Mouse (Mus musculus) midbrain, embryonic 15.5 days (tissue): Measurements from ENCODE around the gene Akt3. TPM values are rescaled to one million over a fixed set of nuclear protein-coding genes. Genes with fewer than 3 reads are reported as not detected.

Source experiments
- ATAC-seq: fragments of 200-750 bp; cut with Nextera tagmentation; replicated peaks from 2 replicates; pipeline ENCODE4 v1.8.0; 2017; ENCODE audit warnings: moderate TSS enrichment
- H3K27ac ChIP-seq: fragments of 300-500 bp; sonication (generic); 2 replicates; pipeline ENCODE4 v1.5.1; 2015; ENCODE audit warnings: mild to moderate bottlenecking, inconsistent platforms
- H3K27me3 ChIP-seq: fragments of 300-500 bp; sonication (generic); replicated peaks from 2 replicates; pipeline ENCODE4 v1.6.1; 2015; ENCODE audit warnings: inconsistent platforms
- H3K36me3 ChIP-seq: fragments of 300-500 bp; sonication (generic); replicated peaks from 2 replicates; pipeline ENCODE4 v1.6.1; 2015; ENCODE audit warnings: inconsistent platforms
- H3K4me1 ChIP-seq: fragments of 300-500 bp; sonication (generic); 2 replicates; pipeline ENCODE4 v1.6.1; 2015; ENCODE audit warnings: inconsistent platforms
- H3K4me2 ChIP-seq: fragments of 300-500 bp; sonication (generic); 2 replicates; pipeline ENCODE4 v1.6.1; 2015; ENCODE audit warnings: inconsistent platforms, mild to moderate bottlenecking, moderate library complexity
- H3K4me3 ChIP-seq: fragments of 300-500 bp; sonication (generic); 2 replicates; pipeline ENCODE4 v1.5.1; 2015; ENCODE audit warnings: mild to moderate bottlenecking, inconsistent platforms
- H3K9ac ChIP-seq: fragments of 300-500 bp; sonication (generic); 2 replicates; pipeline ENCODE4 v1.6.1; 2015; ENCODE audit warnings: mild to moderate bottlenecking, inconsistent platforms
- H3K9me3 ChIP-seq: fragments of 300-500 bp; sonication (generic); 2 replicates; pipeline ENCODE4 v1.6.1; 2016; ENCODE audit warnings: inconsistent platforms
- WGBS: fragments of 180-500 bp; shearing (Covaris S2); methylation state at CpG from one replicate; pipeline ENCODE4 v1.1.7; 2015; ENCODE audit warnings: mixed read lengths; 5-methylcytosine and 5-hydroxymethylcytosine counted together
- polyA plus RNA-seq: library from polyadenylated mRNA; unstranded; fragments of >200 nt; fragmentation: Nextera tagmentation; extraction: Ambion mirVana; gene quantifications from 2 replicates; pipeline ENCODE4 v1.2.1, GENCODE M21; 2015

Gene Akt3
- polyA plus RNA-seq, 1 experiment from 2014 or later, result 22.4 TPM

- H3K4me2 ChIP-seq, result no peak overlapping the region
Observed at GRCm38 (mm10) chr1:177089048-177089447, 169.0 kb downstream of the Akt3 start.

DNA sequence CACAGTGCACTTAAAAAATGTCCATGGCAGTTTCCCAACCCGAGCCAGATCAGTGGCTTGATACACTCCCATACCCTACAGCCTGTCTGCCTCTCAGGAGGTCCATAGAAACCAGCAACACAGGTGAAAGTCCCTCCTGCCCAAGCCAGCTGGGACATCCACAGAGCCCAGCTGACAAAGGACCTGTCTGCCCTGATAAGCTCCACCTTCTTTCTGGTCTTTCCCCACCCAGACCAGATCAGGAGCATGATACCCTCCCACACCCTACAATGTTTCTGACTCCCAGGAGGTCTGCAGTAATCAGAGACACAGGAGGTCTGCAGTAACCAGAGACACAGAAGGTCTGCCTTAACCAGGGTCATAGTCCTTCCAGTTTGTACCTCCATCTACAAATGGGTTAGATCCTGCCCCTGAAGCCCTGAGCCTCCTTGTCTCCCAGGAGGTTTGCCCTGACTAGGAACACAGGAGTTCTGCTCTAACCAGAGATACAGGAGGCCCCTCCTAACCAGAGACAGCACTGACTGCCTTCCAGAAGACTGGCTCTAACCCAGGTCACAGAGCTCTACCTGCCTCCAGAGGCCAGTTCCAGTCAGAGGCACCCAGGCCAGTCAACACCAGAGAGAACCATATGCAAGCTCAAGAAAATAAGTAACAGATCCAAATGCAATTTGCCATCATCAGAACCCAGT, 175.9 kb downstream of the Akt3 start:
- H3K4me1 ChIP-seq, result no peaks in the 10 kb centered on the region
- H3K36me3 ChIP-seq, result no peaks in the 10 kb centered on the region
- H3K9me3 ChIP-seq, result 0 out of 2 replicates have a peak, but pooled peaks cover 5% of the 10 kb centered on the region
- no peaks in the 10 kb centered on the region for H3K27me3 ChIP-seq
- H3K4me3 ChIP-seq, result no peak overlapping the region
- ATAC-seq, result no peak
- H3K4me2 ChIP-seq, result no peak overlapping the region
- WGBS, result 91% methylated on average over 1 of the region's 1 CpGs
- H3K27ac ChIP-seq, result no peak overlapping the region
- no peak overlapping the region for H3K9ac ChIP-seq

More at GRCm38 (mm10) chr1:177089048-177089447, 169.0 kb downstream of the Akt3 start:
- H3K27ac ChIP-seq, result no peak overlapping the region
- no peaks in the 10 kb centered on the region for H3K27me3 ChIP-seq
- H3K9me3 ChIP-seq, result 0 out of 2 replicates have a peak, but pooled peaks cover 4% of the 10 kb centered on the region
- WGBS, result 87% methylated on average over 4 of the region's 4 CpGs
- no peak for ATAC-seq
- no peaks in the 10 kb centered on the region for H3K36me3 ChIP-seq
- H3K4me1 ChIP-seq, result no peaks in the 10 kb centered on the region
- H3K4me3 ChIP-seq, result no peak overlapping the region
- H3K9ac ChIP-seq, result no peak overlapping the region

DNA sequence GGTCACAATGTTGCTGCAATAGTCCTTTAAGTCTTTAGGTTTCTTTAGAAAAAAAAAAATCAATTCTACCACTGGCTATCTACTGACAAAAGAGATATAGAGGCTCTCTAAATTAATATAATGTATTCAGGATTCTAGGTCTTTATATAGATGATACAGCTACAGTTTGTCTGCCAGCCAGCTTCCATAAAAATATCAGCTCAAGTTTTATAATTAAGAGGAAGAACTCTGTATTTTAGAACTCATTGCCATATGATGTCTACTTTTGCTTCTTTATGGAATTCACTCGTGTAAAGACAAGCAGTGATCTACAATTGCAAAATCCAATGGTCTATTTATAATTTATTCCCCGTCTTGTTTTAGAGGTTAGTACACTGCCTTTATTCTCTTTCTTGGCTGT, 188.8 kb downstream of the Akt3 start:
- 93% methylated on average over 2 of the region's 2 CpGs for WGBS
- H3K36me3 ChIP-seq, result no peaks in the 10 kb centered on the region
- no peaks in the 10 kb centered on the region for H3K9me3 ChIP-seq

GRCm38 (mm10) chr1:177067123-177067646, 190.8 kb downstream of the Akt3 start:
- Histone ChIP-seq H3K36me3 (no peaks in the 10 kb centered on the region), H3K27ac (no peak overlapping the region), H3K27me3 (no peaks in the 10 kb centered on the region), H3K9me3 (no peaks in the 10 kb centered on the region), H3K9ac (no peak overlapping the region), H3K4me1 (no peaks in the 10 kb centered on the region), H3K4me2 (no peak overlapping the region), H3K4me3 (no peak overlapping the region)
- ATAC-seq, result 0 out of 2 replicates have a peak, but pooled peaks have one; percentile 24
- 60% methylated on average over 8 of the region's 8 CpGs for WGBS

More for the DNA sequence above, 188.8 kb downstream of the Akt3 start:
- no peak overlapping the region for H3K4me3 ChIP-seq
- no peak for ATAC-seq
- no peak overlapping the region for H3K4me2 ChIP-seq
- no peak overlapping the region for H3K9ac ChIP-seq
- no peak overlapping the region for H3K27ac ChIP-seq
- no peaks in the 10 kb centered on the region for H3K4me1 ChIP-seq
- no peaks in the 10 kb centered on the region for H3K27me3 ChIP-seq

DNA sequence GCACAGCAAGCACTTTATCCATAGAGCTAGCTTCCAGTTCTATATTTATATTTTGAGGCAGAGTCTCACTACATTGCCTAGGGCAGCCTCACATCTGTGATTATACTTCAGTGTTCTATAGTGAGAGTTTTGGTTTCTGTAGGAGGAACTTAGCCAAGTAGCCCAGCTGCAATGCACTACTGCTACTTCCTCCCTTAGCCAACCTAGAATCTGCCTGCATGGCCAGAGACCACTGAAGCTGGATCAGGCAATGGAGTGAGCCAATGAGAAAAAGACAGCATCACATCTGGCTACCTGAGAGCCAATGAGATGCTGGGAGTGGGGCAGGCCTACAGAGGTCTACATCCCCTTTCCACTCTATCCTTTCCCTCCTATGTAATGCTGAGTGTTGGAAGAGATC, 192.3 kb downstream of the Akt3 start:
- Histone ChIP-seq H3K4me1 (no peaks in the 10 kb centered on the region), H3K36me3 (no peaks in the 10 kb centered on the region), H3K4me3 (no peak overlapping the region), H3K27me3 (no peaks in the 10 kb centered on the region), H3K4me2 (no peak overlapping the region), H3K9me3 (no peaks in the 10 kb centered on the region), H3K27ac (no peak overlapping the region), H3K9ac (no peak overlapping the region)
- no peak for ATAC-seq

DNA sequence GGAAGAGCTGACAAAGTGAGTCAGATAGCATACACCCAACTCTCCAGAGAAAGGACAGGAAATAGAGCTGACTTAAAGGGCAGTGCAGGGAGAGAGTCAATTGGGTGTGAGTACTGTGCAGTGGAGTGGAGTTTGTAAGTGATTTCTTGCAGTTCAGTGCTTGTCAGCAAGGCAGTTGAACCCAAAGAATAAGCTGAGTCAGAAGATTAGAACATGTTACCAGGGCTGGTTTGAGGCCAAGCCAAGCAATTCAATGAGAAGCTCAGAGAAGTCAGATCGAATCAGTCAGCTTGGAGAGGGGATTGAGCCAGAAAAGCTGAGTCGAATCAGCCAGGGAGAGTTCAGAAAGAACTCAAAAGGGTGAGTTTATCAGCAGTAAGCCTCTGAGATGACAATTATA, 196.2 kb downstream of the Akt3 start:
- Histone ChIP-seq H3K4me1 (no peaks in the 10 kb centered on the region), H3K36me3 (no peaks in the 10 kb centered on the region), H3K27me3 (no peaks in the 10 kb centered on the region), H3K4me3 (no peak overlapping the region), H3K9ac (no peak overlapping the region), H3K27ac (no peak overlapping the region), H3K9me3 (no peaks in the 10 kb centered on the region), H3K4me2 (no peak overlapping the region)
- WGBS, result 87% methylated on average over 2 of the region's 2 CpGs
- ATAC-seq, result no peak

DNA sequence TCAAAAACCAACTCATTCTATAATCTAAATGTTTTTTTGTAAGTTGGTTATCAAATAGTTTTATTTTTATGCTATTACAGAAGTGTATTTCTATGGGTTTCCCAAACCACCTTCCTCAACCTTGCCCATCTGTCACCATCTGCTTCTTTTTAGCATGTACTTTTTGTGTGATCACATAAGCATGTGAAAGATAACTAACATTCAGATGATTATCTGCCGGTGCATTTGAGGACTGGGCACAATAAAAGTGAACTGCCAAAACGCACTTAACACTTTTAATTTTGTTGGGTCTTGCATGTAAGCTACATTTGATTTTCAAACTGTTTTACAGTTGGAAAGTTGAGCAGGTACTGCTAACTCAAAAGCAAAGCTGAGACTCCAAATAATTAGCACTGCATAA, 203.1 kb downstream of the Akt3 start:
- Histone ChIP-seq H3K4me2 (no peak overlapping the region), H3K9ac (no peak overlapping the region), H3K4me1 (no peaks in the 10 kb centered on the region), H3K4me3 (no peak overlapping the region), H3K27me3 (no peaks in the 10 kb centered on the region), H3K9me3 (no peaks in the 10 kb centered on the region), H3K36me3 (no peaks in the 10 kb centered on the region), H3K27ac (no peak overlapping the region)
- ATAC-seq, result no peak
- WGBS, result 58% methylated on average over 2 of the region's 2 CpGs

DNA sequence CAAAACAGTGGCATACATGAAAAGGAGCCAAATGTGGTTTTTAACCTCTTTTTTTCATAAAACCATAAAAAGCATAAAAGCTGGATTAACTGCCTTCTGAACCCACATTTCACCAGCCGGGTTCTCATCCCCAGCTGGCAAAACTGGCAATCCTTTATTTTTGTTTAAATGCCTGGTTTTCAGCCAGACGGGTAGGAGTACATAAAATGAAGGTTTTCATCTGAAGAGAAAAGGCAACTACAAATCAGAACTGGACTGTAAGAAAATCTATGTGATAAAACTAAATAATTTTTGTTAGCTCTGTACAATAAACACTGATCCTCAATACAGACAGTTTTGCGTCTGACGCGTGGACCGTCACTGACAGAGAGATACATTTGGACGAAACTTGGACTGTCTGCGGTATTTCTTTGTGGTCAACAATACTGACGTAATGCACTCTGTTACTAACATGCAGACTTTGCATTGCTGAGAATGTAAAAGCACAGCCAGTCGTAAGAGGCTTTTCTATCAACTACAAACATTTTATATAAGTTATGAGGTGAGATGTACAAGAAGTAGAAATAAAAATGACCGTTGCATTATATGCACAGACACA, 206.5 kb downstream of the Akt3 start:
- Histone ChIP-seq H3K36me3 (no peaks in the 10 kb centered on the region), H3K9me3 (no peaks in the 10 kb centered on the region), H3K27ac (no peak overlapping the region), H3K4me3 (no peak overlapping the region), H3K4me1 (no peaks in the 10 kb centered on the region), H3K27me3 (no peaks in the 10 kb centered on the region), H3K9ac (no peak overlapping the region), H3K4me2 (no peak overlapping the region)
- ATAC-seq, result no peak
- 79% methylated on average over 11 of the region's 11 CpGs for WGBS

DNA sequence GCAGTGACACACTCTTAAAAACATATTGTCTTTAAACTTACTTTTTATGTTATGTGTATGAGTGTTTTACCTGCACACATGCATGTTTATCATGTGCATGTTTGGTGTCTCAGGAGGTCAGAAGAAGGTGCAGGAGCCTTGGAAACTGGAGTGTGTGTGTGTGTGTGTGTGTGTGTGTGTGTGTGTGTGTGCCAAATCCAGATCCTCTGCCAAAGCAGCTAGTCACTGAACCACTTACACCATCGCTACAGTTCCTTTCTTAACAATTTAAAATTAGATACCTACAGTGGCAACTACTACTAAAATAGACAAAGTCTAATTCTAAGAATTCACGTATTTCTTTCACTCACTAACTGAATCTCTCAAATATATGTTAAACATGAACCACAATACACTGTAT, 209.2 kb downstream of the Akt3 start:
- no peaks in the 10 kb centered on the region for H3K4me1 ChIP-seq
- H3K9ac ChIP-seq, result no peak overlapping the region
- H3K27ac ChIP-seq, result no peak overlapping the region
- 90% methylated on average over 2 of the region's 2 CpGs for WGBS
- no peak overlapping the region for H3K4me2 ChIP-seq
- H3K27me3 ChIP-seq, result no peaks in the 10 kb centered on the region
- no peaks in the 10 kb centered on the region for H3K9me3 ChIP-seq
- H3K4me3 ChIP-seq, result no peak overlapping the region
- no peak for ATAC-seq
- no peaks in the 10 kb centered on the region for H3K36me3 ChIP-seq

- ATAC-seq, result no peak
- no peak overlapping the region for H3K9ac ChIP-seq
- H3K9me3 ChIP-seq, result no peaks in the 10 kb centered on the region
- no peaks in the 10 kb centered on the region for H3K27me3 ChIP-seq
- no peak overlapping the region for H3K4me3 ChIP-seq
- no peak overlapping the region for H3K4me2 ChIP-seq
- H3K27ac ChIP-seq, result no peak overlapping the region
- H3K4me1 ChIP-seq, result no peaks in the 10 kb centered on the region
- H3K36me3 ChIP-seq, result no peaks in the 10 kb centered on the region
- WGBS, result 75% methylated on average over 2 of the region's 2 CpGs
Observed at GRCm38 (mm10) chr1:177046963-177047362, 211.0 kb downstream of the Akt3 start.

DNA sequence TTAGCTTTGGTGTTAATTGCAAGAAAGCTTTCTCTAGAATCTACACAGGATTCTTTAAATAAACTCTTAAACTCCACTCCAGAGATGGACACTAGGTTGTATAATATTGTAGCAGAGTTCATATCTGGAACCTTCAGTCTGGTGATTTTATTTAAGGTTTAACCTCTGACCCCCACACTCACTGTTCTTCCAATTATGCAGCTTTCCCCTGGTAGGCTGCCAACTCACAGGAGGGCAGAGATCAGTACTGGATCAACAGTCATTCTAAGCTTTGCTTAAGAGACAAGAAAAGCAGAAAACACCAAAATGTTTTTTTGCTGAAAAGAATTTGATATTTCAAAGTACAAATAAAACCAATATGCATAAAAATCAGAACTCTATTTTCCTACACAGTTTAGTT, 212.1 kb downstream of the Akt3 start:
- ATAC-seq, result no peak
- H3K9ac ChIP-seq, result no peak overlapping the region
- no peaks in the 10 kb centered on the region for H3K4me1 ChIP-seq
- H3K36me3 ChIP-seq, result no peaks in the 10 kb centered on the region
- H3K9me3 ChIP-seq, result no peaks in the 10 kb centered on the region
- no peaks in the 10 kb centered on the region for H3K27me3 ChIP-seq
- H3K4me2 ChIP-seq, result no peak overlapping the region
- H3K4me3 ChIP-seq, result no peak overlapping the region
- no peak overlapping the region for H3K27ac ChIP-seq

DNA sequence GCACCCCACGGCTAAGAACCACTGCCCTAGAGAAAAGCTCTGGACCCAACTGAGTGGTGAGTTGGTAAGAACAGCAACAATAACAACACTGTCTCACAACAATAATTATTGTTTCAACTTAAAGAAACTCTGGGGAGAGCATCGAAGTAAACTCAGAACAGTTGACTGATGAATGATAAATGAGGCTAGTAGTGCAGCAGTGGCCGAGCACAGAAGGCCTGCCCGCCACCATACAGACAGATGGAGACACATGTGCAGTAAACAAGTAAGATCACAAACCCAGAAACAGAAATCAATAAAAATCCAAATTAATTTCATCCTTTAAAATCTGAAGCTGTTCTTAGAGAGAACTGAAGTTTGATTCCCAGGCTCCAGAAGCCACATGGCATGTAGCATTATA, 217.9 kb downstream of the Akt3 start:
- no peaks in the 10 kb centered on the region for H3K36me3 ChIP-seq
- H3K4me1 ChIP-seq, result peaks cover 2% of the 10 kb centered on the region; the same call in 1 of the 2 replicates
- no peak overlapping the region for H3K9ac ChIP-seq
- ATAC-seq, result no peak
- H3K27me3 ChIP-seq, result no peaks in the 10 kb centered on the region
- H3K4me2 ChIP-seq, result no peak overlapping the region
- H3K27ac ChIP-seq, result no peak overlapping the region
- WGBS, result 37% methylated on average over 4 of the region's 4 CpGs
- no peak overlapping the region for H3K4me3 ChIP-seq
- H3K9me3 ChIP-seq, result no peaks in the 10 kb centered on the region
